Mouse (Mus musculus) bone marrow macrophage, adult 2 months (primary cell): ENCODE measurements around the gene Begain.

Experiments
- CTCF ChIP-seq: IDR thresholded peaks from 2 replicates; pipeline ENCODE4 v1.5.1; 2012; ENCODE audit warnings: low read depth, mild to moderate bottlenecking, low read length, moderate library complexity
- POLR2A ChIP-seq: IDR thresholded peaks from 2 replicates; pipeline ENCODE4 v1.6.1; 2012; ENCODE audit warnings: mild to moderate bottlenecking, low read depth, low read length, borderline replicate concordance

- TF ChIP-seq CTCF (no peak), POLR2A (no peak)
These were observed 70.8 kb downstream of the Begain start for GRCm38 (mm10) chr12:108997249-108997648.
